Mouse (Mus musculus) thymus, adult 2 months (tissue): ENCODE measurements around the gene Hoxa9. TPM values are rescaled to one million over a fixed set of nuclear protein-coding genes. Genes with fewer than 3 reads are reported as not detected.

Experiments
- DNase-seq: peaks from one replicate; pipeline ENCODE4 v3.0.0; 2021
- H3K27ac ChIP-seq: fragments of 200-500 bp; 2 replicates; pipeline ENCODE4 v1.5.1; 2012; ENCODE audit warnings: low read length, control low read depth; ENCODE audit not compliant: control insufficient read depth, insufficient read depth
- H3K27me3 ChIP-seq: fragments of 200-500 bp; 2 replicates; pipeline ENCODE4 v1.6.1; 2012; ENCODE audit warnings: mild to moderate bottlenecking, low read length, moderate library complexity, mixed read lengths; ENCODE audit not compliant: control insufficient read depth, insufficient read depth
- H3K36me3 ChIP-seq: fragments of 200-500 bp; 2 replicates; pipeline ENCODE4 v1.6.1; 2012; ENCODE audit warnings: mild to moderate bottlenecking, low read length, moderate library complexity; ENCODE audit not compliant: control insufficient read depth, insufficient read depth
- H3K4me1 ChIP-seq: fragments of 200-500 bp; replicated peaks from 2 replicates; pipeline ENCODE4 v1.6.1; 2012; ENCODE audit warnings: low read length; ENCODE audit not compliant: control insufficient read depth, insufficient read depth
- H3K4me3 ChIP-seq: fragments of 200-500 bp; 2 replicates; pipeline ENCODE4 v1.5.1; 2012; ENCODE audit warnings: mild to moderate bottlenecking, low read length, control low read depth, moderate library complexity; ENCODE audit not compliant: control insufficient read depth, insufficient read depth
- CTCF ChIP-seq: fragments of 200-500 bp; IDR thresholded peaks from 2 replicates; pipeline ENCODE4 v1.5.1; 2012; ENCODE audit warnings: mild to moderate bottlenecking, control low read depth, low read length, moderate library complexity, borderline replicate concordance; ENCODE audit not compliant: control insufficient read depth, poor library complexity, insufficient read depth; ENCODE audit errors: extremely low read depth
- POLR2A ChIP-seq: fragments of 200-500 bp; IDR thresholded peaks from 2 replicates; pipeline ENCODE4 v1.6.1; 2012; ENCODE audit warnings: mild to moderate bottlenecking, low read length, control low read depth, moderate library complexity; ENCODE audit not compliant: control insufficient read depth, poor library complexity, insufficient read depth; ENCODE audit errors: extremely low read depth
- WGBS: fragments of 180-500 bp; shearing (Covaris S2); methylation state at CpG from one replicate; pipeline ENCODE4 v1.1.7; 2018; 5-methylcytosine and 5-hydroxymethylcytosine counted together
- polyA plus RNA-seq: library from polyadenylated mRNA; depleted of rRNA; stranded (reverse); fragments of >200 nt; gene quantifications from 2 replicates; pipeline ENCODE4 v1.2.3, GENCODE M21; 2012

Gene Hoxa9
- polyA plus RNA-seq, 1 experiment, result 0.26 TPM

- no peak overlapping the region for H3K27ac ChIP-seq
- peaks cover 45% of the 10 kb centered on the region for H3K27me3 ChIP-seq
These were observed 35.7 kb upstream of the Hoxa9 start for GRCm38 (mm10) chr6:52266666-52266985.

GRCm38 (mm10) chr6:52265913-52266665, 35.2 kb upstream of the Hoxa9 start:
- H3K27me3 ChIP-seq, result peaks cover 48% of the 10 kb centered on the region
- WGBS, result 9% methylated on average over 19 of the region's 19 CpGs
- DNase-seq, result no peak

More at GRCm38 (mm10) chr6:52266666-52266985, 35.7 kb upstream of the Hoxa9 start:
- Histone ChIP-seq H3K36me3 (no peaks in the 10 kb centered on the region), H3K4me3 (no peak overlapping the region), H3K4me1 (no peaks in the 10 kb centered on the region)
- 17% methylated on average over 9 of the region's 9 CpGs for WGBS
- no peak for DNase-seq
- TF ChIP-seq POLR2A (no peak), CTCF (no peak)

GRCm38 (mm10) chr6:52265306-52265912, 34.5 kb upstream of the Hoxa9 start:
- WGBS, result 8% methylated on average over 18 of the region's 18 CpGs
- H3K4me3 ChIP-seq, result no peak overlapping the region
- 0 out of 2 replicates have a peak, but pooled peaks cover 3% of the 10 kb centered on the region for H3K4me1 ChIP-seq
- no peak for DNase-seq
- H3K27ac ChIP-seq, result no peak overlapping the region
- TF ChIP-seq CTCF (no peak), POLR2A (no peak)
- peaks cover 50% of the 10 kb centered on the region for H3K27me3 ChIP-seq
- H3K36me3 ChIP-seq, result no peaks in the 10 kb centered on the region

More at GRCm38 (mm10) chr6:52265913-52266665, 35.2 kb upstream of the Hoxa9 start:
- H3K27ac ChIP-seq, result no peak overlapping the region
- H3K4me3 ChIP-seq, result no peak overlapping the region
- H3K36me3 ChIP-seq, result no peaks in the 10 kb centered on the region
- H3K4me1 ChIP-seq, result 0 out of 2 replicates have a peak, but pooled peaks cover 2% of the 10 kb centered on the region
- TF ChIP-seq POLR2A (no peak), CTCF (no peak)

GRCm38 (mm10) chr6:52264106-52264790, 33.4 kb upstream of the Hoxa9 start:
- H3K27me3 ChIP-seq, result peaks cover 47% of the 10 kb centered on the region
- no peak overlapping the region for H3K4me3 ChIP-seq
- H3K4me1 ChIP-seq, result peaks cover 3% of the 10 kb centered on the region; the same call in 1 of the 2 replicates
- TF ChIP-seq CTCF, result no peak
- no peak for TF ChIP-seq POLR2A
- WGBS, result 17% methylated on average over 5 of the region's 5 CpGs
- H3K27ac ChIP-seq, result no peak overlapping the region
- no peaks in the 10 kb centered on the region for H3K36me3 ChIP-seq
- no peak for DNase-seq

- 8% methylated on average over 6 of the region's 6 CpGs for WGBS
- no peak for DNase-seq
- H3K4me1 ChIP-seq, result peaks cover 3% of the 10 kb centered on the region; the same call in 1 of the 2 replicates
- no peak for TF ChIP-seq CTCF
- no peak for TF ChIP-seq POLR2A
- no peaks in the 10 kb centered on the region for H3K36me3 ChIP-seq
- H3K27me3 ChIP-seq, result peaks cover 53% of the 10 kb centered on the region
- no peak overlapping the region for H3K27ac ChIP-seq
- no peak overlapping the region for H3K4me3 ChIP-seq
These were observed 32.4 kb upstream of the Hoxa9 start for GRCm38 (mm10) chr6:52263321-52263585.

- peaks cover 50% of the 10 kb centered on the region for H3K27me3 ChIP-seq
- peaks cover 3% of the 10 kb centered on the region; the same call in 1 of the 2 replicates for H3K4me1 ChIP-seq
- WGBS, result 9% methylated on average over 24 of the region's 24 CpGs
- H3K36me3 ChIP-seq, result no peaks in the 10 kb centered on the region
- no peak for TF ChIP-seq CTCF
- no peak for DNase-seq
- no peak overlapping the region for H3K27ac ChIP-seq
- no peak overlapping the region for H3K4me3 ChIP-seq
These were observed 31.8 kb upstream of the Hoxa9 start for GRCm38 (mm10) chr6:52262463-52263320.
